Mouse (Mus musculus): ENCODE data around the gene Set.
A peak's percentile ranks its signal among the peaks of the same experiment; 100 is the strongest.

Set gene

DNA sequence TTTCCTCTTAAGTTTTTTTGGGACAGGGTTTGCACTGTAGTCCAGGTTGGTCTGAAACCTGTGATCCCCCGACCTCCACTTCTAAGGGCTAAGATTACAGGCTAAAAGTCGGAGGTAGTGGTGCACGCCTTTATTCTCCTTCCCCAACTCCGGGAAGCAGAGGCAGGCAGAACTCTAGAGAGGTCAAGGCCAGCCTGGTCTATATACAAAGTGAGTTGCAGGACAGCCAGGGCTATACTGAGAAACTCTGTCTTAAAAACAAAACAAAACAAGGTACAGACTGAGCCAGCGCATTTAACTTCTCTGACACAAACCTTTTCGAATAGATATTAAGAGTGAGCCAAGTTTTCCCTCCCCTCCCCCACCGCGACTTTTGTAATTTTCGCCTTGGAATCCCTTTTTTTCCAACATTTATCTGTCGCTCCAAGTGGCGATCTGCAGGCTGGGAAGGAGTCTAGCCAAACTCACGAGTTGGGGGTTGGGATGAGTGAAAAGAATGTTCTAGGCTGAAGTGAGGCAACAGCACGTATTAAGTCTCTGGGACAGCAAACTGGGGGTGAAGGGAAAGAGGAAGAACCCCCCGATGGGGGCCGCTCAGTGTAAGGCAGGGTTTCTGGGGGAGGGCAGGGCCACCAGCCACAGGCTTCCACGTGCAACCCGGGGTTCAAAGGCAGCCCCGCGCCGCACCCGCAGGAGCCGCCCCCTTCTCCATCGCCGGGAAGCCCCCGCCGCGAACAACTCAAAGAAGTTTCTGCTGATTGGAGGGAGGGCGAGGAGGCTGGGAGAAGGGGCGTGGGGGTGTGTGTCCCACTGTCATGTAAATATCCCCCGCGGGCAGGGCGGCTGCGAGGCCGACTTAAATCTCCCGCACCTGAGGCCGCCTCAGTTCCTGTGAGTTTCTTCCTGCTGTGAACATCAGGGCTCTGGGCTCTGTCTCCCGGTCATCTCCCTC lies 4.3 kb downstream of the Set start:
- peak; percentile 73 for DNase-seq (ENCODE audit: low read depth)

- peak; percentile 64 for DNase-seq (ENCODE audit: low read depth)
Measured at GRCm38 (mm10) chr2:30062249-30063093, 5.3 kb downstream of the Set start.

- no peak for DNase-seq (ENCODE audit: low read depth)
Measured at GRCm38 (mm10) chr2:30063235-30063634, 6.1 kb downstream of the Set start.

DNA sequence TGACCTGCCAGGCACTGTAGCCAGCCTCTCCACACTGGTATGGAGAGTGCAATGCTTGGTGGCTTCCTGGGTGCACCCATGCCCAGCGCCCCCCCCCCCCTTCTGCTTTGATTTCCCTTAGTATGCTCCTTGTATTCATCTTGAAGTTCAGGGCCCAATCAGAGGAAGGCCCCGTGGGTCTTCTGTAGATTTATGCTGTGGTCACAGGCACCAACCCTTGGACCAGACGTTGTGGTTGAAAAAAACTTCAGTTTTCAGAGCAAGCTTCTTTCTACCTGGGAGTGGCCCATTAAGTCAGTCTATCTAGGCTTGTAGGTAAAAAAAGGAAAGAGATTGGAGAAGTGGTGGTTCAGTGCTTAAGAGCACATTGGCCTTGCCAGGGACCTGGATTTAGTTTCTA lies 6.6 kb downstream of the Set start:
- peak; percentile 55 for DNase-seq (ENCODE audit: low read depth)

DNA sequence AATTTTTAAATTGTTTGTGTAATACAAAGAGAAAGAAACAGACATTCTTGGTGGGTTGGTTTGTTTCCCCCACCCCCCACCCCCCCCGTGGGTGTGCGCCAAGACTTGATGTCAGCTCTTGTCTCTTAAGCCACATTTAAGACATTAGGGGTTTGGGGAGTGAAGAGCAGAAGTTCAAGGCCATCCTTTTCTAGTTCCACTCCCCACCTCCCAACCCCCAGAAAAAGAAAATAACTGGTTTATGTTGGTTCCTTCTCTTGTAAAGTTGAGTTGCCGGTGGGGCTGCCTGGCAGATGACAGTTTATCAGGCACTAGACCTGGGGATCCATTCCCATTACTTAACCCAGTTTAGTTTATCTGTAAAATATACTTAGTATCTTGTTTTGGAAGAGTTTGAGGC lies 7.1 kb downstream of the Set start:
- DNase-seq (ENCODE audit: low read depth) = no peak

DNA sequence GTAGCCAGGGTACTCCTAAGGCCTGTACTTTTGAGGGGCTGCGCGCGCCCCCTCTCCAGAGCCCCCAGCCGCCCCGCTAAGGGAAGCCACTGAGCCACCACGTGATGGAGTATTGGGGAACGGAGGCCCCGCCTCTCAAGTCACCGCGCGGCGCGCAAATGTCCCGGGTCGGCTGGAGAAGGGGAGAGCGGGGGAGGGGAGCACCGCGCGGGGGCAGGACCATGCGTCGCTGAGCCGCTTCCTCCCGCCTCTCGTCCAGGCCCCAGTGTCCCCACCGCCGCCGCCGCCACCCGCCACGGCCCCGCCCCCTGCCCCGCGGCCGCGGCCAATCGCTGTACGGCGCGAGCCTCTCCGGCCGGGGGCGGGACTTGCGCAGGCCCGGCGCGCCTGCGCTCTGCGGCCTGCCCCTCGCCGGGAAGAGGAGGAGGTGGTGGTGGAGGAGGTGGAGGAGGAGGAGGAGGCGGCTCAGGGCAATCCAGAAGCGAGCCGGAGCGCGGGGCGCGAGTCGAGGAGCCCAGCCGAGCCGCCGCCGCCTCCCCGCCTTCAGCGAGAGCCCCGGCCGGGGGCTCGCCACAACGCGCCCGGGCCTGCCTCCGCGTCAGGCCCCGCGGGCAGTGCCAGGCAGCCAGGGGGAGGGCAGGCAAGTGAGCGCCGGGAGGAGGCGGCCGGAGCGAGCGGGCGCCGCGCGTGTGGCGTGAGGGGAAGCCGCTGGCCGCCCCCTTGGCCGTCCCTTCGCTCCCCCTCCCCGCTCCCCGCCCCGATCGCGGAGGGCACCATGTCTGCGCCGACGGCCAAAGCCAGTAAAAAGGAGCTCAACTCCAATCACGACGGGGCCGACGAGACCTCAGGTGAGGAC lies 9.1 kb downstream of the Set start:
- DNase-seq (ENCODE audit: low read depth) = peak; percentile 92

DNA sequence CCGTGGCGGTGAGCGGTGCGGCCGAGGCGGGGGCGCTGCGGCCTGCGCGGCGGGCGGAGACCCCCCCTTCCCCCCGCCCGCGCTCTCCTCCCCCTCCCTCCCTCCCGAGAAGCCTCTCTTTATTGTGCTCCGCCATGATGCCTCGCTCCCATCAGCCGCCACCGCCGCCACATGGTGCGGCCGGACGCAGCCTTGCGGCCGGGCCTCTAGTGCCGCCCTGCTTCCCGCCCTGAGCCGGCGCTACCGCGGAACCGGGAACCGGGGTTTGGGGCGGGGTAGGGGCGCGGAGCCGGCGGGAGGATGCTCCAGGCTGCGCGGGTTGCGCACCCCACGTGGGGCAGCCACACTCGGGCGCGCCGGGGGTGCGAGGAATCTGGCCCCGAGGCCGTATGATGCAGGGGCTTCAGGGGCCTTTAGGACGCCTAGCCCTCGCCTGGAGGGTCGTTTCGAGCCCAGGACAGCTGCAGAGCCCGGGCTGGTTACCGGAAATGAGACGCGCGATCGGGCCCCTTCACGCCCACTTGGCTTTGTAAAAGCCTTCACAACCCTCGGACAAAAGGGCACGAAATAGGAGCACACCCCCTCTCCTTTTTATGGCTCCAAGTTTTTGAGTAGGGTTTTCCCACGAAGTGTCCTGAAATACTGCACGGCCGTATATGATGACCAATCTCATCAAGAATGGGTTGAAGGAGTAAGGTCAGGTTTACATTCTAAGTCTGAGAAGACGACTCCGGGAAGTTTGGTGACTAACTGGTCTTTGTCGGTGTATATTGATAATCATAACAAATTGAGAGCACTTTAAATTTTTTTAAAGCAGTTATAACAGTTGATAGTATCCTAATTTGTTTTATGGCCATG lies 10.1 kb downstream of the Set start:
- peak; percentile 67 for DNase-seq (ENCODE audit: low read depth)

GRCm38 (mm10) chr2:30067962-30068361 lies 10.8 kb downstream of the Set start:
- DNase-seq (ENCODE audit: low read depth) = no peak

GRCm38 (mm10) chr2:30072875-30073274 lies 15.7 kb downstream of the Set start:
- no peak for DNase-seq (ENCODE audit: low read depth)

DNA sequence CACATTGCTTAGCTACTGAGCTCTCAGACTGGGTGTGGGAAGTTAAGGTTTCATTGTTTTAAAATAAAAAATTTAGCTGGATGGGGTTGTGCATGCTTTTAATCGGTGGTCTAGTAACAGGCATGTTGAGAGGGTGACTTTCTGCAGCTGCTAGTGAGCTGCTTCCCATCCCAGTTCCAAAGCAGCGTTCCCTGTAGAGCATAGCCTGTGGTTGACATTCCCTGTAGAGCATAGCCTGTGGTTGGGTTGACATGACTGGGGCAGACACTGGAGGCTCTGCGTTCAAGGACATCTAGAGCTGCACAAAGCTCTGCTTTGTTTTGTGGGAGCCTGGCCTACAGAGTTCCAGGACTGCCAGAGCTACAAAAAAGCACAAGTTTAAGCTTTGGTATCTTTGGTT lies 16.1 kb downstream of the Set start:
- DNase-seq (ENCODE audit: low read depth) = no peak

- DNase-seq (ENCODE audit: low read depth) = no peak
Measured at GRCm38 (mm10) chr2:30075625-30076024, 18.4 kb downstream of the Set start.

DNA sequence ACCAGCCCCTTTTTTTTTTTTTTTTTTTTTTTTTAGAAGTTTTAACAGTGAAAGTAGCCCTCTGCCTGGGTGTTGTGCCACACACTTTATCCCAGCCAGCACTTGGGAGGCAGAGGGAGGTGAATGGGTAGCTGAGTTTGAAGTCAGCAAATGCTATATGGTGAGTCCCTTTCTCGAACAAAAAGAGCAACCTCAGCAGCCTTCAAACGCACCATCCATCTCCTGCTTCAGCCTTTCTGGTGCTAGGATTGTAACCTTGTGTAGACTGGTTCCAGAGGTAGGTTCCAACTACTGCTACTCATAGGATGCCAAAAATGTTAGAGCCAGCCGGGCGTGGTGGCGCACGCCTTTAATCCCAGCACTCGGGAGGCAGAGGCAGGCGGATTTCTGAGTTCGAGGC lies 19.3 kb downstream of the Set start:
- no peak for DNase-seq (ENCODE audit: low read depth)

GRCm38 (mm10) chr2:30076959-30077358 lies 19.8 kb downstream of the Set start:
- no peak for DNase-seq (ENCODE audit: low read depth)

- DNase-seq (ENCODE audit: low read depth) = peak; percentile 89
Measured at GRCm38 (mm10) chr2:30077502-30078348, 20.5 kb downstream of the Set start, which contains the start of gene Pkn3. Pkn3 (plus strand) TSS chr2:30077684.

GRCm38 (mm10) chr2:30078349-30078712 lies 21.2 kb downstream of the Set start:
- no peak for DNase-seq (ENCODE audit: low read depth)

GRCm38 (mm10) chr2:30078760-30079159 lies 21.6 kb downstream of the Set start:
- DNase-seq (ENCODE audit: low read depth) = no peak

GRCm38 (mm10) chr2:30080181-30080800 lies 23.1 kb downstream of the Set start:
- no peak for DNase-seq (ENCODE audit: low read depth)

DNA sequence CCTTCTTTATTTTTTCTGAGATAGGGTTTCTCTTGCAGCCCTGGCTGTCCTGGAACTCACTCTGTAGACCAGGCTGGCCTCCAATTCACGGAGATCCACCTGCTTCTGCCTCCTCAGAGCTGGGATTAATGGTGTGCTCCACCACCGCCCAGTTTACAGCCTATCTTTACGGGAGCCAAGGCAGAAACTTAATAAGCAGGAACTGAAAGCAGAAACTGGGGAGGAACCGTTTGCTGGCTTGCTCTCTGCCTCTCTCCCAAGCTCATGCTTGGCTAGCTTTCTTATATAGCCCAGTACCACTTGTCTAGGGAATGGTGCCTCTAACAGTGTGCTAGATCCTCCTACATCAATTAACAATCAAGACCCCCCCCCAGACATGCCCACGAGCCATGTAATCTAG lies 26.9 kb downstream of the Set start:
- DNase-seq (ENCODE audit: low read depth) = no peak

DNA sequence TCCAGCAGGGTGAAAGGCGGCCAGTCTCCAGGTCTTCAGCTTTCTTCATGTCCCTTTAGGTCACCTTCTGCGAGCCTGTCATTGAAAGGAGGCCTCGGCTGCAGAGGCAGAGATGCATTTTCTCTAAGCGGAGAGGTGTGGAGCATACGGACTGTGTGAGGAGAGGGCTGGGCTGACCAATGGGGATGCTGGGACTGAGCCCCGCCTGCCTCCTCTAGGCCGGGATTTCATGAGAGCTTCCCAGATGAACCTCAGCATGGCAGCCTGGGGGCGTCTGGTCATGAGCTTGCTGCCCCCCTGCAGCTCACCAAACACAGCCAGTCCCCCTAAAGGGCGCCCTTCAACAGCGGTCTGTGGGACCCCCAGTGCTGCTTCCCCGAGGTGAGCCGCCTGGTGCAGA lies 27.5 kb downstream of the Set start:
- no peak for DNase-seq (ENCODE audit: low read depth)

DNA sequence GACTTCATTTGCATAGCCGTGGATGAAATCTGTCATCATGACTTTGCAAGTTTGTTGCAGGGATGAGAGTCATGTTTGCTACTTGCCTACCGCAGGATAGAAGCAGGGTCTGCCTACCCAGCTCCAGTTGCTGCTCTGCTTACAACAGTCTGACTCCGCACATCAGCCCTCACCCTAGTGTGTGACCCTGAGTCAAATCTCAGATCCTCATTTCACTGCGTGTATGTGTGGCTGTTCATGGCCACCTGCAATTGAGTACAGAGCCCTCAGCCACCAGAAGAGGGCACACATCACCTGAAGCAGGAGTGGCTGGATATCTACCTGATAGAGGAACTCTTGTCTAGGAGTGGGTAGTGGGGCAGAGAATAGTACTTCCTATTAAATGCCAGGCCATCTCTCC lies 30.1 kb downstream of the Set start:
- no peak for DNase-seq (ENCODE audit: low read depth)

All from naive thymus-derived CD4-positive, alpha-beta T cell, adult 2 months (primary cell).